ENCODE assay signal across 8 mouse cellular contexts in genomic region chr16:78451251-78451650, GRCm38 (mm10).
DNase-seq lines count a peak whose midpoint lies in the region.
"Had no signal": no experiment of that assay in that cellular context is flagged by ENCODE, and none has a peak within 500 bp of the region (broad histone marks: within the 10 kb centered on the region; RNA-seq: fewer than 3 reads in every experiment).

No protein-coding gene starts in this region.

- DNase-seq in ovary, adult 18-20 months (ENCODE audit: low spot score) = peak; percentile 59
- DNase-seq in ovary, postnatal 10 days (ENCODE audit: low spot score) = no peak
- peak; percentile 86 to 89 for DNase-seq in adrenal gland, postnatal 36 days
- DNase-seq in kidney, postnatal 36 days = peak; percentile 50 to 52
- DNase-seq in skeletal muscle tissue, adult 2 months (ENCODE audit: low read depth, low spot score) = peak; percentile 12
- no peak for DNase-seq in thymus, postnatal 36 days
- no peak for DNase-seq in thymus, postnatal 0 days (ENCODE audit: low spot score)
- DNase-seq: right cerebral cortex, postnatal 14 days had no signal

Comparison
In these comparisons a context has a peak if more than half of its experiments do, and no peak if none do; other contexts are left out.
1. DNase-seq: peak in ovary, adult 18-20 months (single experiment), adrenal gland, postnatal 36 days (2 of 2), kidney, postnatal 36 days (2 of 2) and skeletal muscle tissue, adult 2 months (single experiment); none in ovary, postnatal 10 days (single experiment), thymus, postnatal 36 days (0 of 2) and thymus, postnatal 0 days (single experiment).